Mouse (Mus musculus): ENCODE data around the gene Pias4. TPM values are rescaled to one million over a fixed set of nuclear protein-coding genes. Genes with fewer than 3 reads are reported as not detected.
A peak's percentile ranks its signal among the peaks of the same experiment; 100 is the strongest.

Gene Pias4
- total RNA-seq, 4 experiments from 2014 or later: 27.0 to 35.1 (median 31.7) TPM

DNA sequence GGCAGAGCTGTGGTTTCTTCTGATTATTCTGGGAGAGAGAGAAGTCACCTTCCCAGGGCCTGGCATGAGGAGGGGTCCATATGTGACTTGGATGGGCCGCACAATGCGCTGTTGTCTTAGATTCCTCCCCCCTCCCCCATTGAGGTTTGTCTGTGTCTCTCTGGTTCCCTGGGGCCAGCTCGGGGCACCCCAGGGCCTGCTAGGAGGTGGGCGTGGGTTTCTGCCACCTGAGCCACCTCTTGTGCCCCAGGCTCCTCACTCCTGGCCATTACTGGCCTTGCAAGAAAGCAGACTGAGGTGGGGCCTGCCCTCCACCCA is 28.2 kb downstream of the Pias4 start:
- DNase-seq (ENCODE audit: low spot score in 2 of 2): no peak

DNA sequence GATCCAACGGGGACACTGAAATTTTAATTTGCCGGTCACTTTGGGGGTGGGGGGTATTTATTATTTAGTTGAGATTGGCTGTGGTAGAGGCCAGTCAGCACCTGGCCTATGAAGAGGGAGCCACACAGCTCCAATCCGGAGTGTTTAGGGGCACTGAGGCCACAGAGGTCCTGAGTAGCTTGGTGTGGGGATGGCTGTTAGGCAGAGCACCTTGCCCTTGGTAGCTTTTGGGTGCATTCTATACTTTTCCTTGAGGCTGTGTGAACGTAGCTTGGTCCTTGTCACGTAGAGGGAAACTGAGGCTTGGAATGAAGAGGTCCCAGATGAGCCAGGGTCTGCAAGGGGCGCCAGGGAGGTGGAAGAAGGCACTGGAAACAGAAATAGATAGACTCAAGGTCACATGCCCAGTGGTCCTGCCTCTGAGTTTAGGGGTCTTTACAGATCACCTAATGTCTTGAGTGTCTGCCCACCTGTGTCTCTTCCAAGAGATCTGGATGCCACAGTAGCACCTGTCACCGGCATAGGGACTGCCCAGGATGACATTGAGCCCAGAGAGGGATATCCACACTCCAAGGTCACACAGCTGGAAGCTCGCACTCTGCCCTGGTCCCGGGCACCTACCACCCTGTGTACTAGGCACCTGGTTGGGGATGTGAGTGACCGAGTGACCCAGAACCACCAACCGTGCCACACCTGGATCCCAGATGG is 28.7 kb downstream of the Pias4 start:
- DNase-seq (ENCODE audit: low spot score in 2 of 2): no peak

DNA sequence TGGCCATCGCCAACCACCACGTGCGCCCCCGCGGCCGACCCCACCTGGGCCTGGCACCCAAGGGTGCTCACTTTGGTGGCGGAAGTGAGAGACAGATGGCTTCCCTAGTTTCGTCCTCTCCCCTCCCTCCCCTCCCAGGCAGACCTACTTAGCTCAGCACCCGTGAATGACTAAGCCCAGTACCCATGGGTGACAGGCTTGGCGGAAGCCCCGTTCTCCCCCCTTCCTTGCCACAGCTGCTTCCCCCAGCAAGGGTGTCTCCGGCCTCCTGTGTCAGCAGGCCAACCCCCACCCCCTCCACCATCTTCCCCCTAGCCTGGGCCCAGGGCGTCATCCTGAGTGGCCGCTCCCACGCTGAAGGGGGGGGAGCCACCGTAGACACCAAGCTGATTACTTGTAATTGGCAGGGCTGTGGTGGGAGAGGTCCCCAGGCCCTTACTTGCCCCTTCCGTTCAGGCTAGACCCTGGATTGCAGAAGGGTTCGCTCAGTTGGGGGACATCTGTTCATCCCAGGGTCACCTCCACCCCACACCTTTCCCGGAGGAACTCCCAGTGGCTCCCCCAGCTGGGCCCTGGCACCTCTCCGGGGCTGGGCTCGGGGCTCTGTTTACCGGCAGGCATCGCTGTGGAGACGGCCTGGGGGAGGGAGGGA is 29.5 kb downstream of the Pias4 start:
- DNase-seq (ENCODE audit: low spot score in 2 of 2): no peak

- peak; percentile 99 to 100 for DNase-seq (ENCODE audit: low spot score in 2 of 2)
These were observed 30.2 kb downstream of the Pias4 start for GRCm38 (mm10) chr10:81137252-81138130.

- peak; percentile 74 to 76 for DNase-seq (ENCODE audit: low spot score in 2 of 2)
These were observed 31.0 kb downstream of the Pias4 start for GRCm38 (mm10) chr10:81136706-81137231.

DNA sequence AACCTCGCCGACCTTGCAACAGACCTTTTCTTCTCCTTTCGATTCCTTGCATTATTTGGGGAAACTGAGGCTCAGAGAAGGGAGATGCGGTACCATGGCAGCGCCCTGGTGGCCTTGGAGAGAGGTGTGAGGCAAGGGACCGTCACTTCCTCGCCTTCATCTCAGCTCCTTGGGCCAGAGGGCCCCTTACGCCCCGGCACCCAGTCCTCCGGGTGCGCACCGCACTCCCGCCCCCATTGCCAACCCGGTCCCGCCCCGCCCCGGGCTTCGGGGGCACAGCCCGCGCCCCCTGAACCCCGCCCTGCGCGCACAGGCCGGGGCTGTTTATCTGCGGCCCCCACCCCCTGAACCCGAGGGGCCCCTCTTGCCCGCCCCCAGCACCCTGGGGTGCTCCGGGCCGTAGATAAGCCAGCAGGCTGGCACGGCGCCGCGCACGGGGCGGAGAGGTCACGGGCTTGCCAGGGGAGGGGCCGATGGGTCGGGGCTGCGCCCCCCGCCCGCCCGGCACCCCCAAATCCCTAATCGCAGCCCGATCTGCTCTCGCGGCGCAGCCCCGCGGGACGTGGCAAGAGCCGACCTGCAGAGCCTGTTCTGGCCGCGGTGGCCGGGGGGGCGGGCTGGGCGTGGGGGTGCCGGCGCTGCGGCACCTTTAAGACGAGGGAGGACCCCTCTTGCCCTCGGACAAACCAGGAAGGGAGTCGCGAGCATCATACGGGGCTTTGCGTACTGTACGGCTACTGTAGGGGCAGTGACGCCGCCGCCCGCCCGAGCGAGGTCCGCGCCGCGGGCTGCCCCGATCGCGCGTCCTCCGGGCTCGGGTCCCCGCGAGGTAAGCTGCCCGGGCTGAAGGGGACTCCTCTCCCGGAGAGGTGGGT is 31.7 kb downstream of the Pias4 start:
- peak in 1 of 2 experiments; percentile 48 for DNase-seq (ENCODE audit: low spot score in 2 of 2)

DNA sequence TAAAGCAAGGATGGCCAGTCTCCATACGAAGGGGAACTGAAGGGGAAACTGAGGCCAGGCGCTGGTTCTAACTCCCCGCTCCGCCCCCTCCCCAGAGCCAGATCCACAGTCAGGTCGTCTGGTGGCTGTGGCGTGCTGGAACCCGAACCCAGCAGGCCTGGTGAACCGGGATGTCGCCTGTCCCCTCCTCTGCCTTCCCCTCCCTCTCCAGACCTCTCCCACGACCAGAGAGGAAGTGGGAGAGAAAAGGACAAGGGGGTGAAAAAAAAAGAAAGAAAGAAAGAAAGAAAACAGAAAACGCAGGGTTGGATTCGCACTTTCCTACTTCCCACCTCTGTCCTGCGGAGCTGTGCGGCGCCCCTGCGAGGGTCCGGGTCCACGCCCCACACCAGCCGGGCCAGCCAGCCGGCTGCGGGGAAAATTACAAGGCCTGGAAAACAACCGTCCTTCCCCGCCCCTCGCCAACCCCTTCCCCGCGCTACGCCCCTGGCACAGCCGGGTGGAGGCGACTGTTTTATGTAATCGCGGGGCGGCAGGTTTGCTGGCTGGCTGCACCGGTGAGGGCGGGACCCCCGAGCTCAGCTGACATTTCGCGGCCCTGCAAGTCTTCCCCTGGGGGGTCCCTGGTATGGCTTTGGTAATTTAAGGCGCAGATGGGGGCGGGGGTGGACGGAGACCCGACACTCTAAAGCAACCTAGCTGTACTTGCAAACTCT is 32.6 kb downstream of the Pias4 start, which contains the start of gene Zbtb7a:
Zbtb7a (plus strand) TSS at position 255 of the 716 bp plus-strand sequence.
- peak in 1 of 2 experiments; percentile 42 for DNase-seq (ENCODE audit: low spot score in 2 of 2)

- DNase-seq (ENCODE audit: low spot score in 2 of 2): no peak
These were observed 33.5 kb downstream of the Pias4 start for GRCm38 (mm10) chr10:81134181-81134587.

GRCm38 (mm10) chr10:81123500-81123899 is 44.2 kb downstream of the Pias4 start:
- no peak for DNase-seq (ENCODE audit: low spot score in 2 of 2)

DNA sequence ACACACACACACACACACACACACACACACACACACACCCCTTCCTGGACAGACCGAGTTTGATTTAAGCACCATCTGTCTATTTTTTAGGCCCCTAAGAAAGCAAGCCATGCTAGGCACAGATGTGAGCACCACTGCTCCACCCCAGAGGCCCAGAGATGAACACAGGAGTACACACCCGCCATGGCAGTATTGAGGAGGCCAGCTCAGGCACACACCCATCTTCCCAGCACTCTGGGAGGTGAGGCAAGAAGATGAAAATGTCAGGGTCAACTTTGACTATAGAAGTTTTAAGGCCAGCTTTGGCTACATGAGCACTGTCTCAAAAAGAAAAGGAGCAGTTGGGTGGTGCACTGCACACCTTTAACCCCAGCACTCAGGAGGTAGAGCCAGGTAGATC is 44.8 kb downstream of the Pias4 start:
- no peak for DNase-seq (ENCODE audit: low spot score in 2 of 2)

DNA sequence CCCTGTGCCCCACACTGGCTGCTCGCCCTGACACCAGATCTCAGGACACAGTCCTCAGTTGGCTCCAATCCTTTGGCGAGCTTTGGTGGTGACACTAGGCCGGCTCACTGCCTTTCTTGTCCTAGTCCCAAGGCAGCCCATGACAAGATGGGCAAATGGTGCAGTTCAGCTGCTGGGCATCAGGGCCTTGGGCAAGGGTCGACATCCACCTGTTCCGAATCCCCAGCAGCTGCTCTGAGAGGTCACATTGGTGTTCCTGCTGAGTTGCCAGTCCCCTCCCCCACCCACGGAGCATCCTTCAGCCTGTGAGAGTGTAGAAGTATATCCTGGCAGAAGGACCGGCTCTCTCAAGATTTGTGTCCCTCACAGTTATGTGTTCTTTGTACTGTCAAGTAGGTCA is 47.1 kb downstream of the Pias4 start:
- no peak for DNase-seq (ENCODE audit: low spot score in 2 of 2)

- no peak for DNase-seq (ENCODE audit: low spot score in 2 of 2)
These were observed 48.1 kb downstream of the Pias4 start for GRCm38 (mm10) chr10:81119625-81120024.

GRCm38 (mm10) chr10:81112946-81113345 is 54.8 kb downstream of the Pias4 start:
- no peak for DNase-seq (ENCODE audit: low spot score in 2 of 2)

GRCm38 (mm10) chr10:81106113-81106721 is 61.5 kb downstream of the Pias4 start:
- DNase-seq (ENCODE audit: low spot score in 2 of 2): peak; percentile 74 to 77

GRCm38 (mm10) chr10:81105565-81106112 is 62.1 kb downstream of the Pias4 start, which contains the start of gene Map2k2:
Gene Map2k2 (plus strand): TSS chr10:81105915.
- peak; percentile 93 to 95 for DNase-seq (ENCODE audit: low spot score in 2 of 2)

Data from layer of hippocampus, adult 8-10 months (tissue).